Mouse (Mus musculus) G1E (cell line): Measurements from ENCODE around the gene Qtrt1.

Experiments
- CTCF ChIP-seq: IDR thresholded peaks from 2 replicates; pipeline ENCODE4 v1.5.1; 2012; ENCODE audit warnings: low read depth, low read length, inconsistent platforms, mixed read lengths
- GATA1 ChIP-seq: IDR thresholded peaks from 2 replicates; pipeline ENCODE4 v1.6.1; 2012; ENCODE audit warnings: borderline replicate concordance, low read length, inconsistent platforms, mixed read lengths
- GATA2 ChIP-seq: IDR thresholded peaks from 2 replicates; pipeline ENCODE4 v1.6.1; 2012; ENCODE audit warnings: low read depth, low read length, inconsistent platforms, borderline replicate concordance
- POLR2AphosphoS5 ChIP-seq: IDR thresholded peaks from 2 replicates; pipeline ENCODE4 v1.6.1; 2012; ENCODE audit warnings: low read depth, low read length, inconsistent platforms; ENCODE audit not compliant: insufficient replicate concordance
- TAL1 ChIP-seq: conservative IDR thresholded peaks from 2 replicates; pipeline ENCODE4 v1.6.1; 2012; ENCODE audit warnings: low read depth, low read length, inconsistent platforms, mixed read lengths

GRCm38 (mm10) chr9:21426013-21426412 is 14.4 kb downstream of the Qtrt1 start:
- TF ChIP-seq CTCF: no peak
- TF ChIP-seq GATA1: no peak
- no peak for TF ChIP-seq GATA2
- TF ChIP-seq TAL1: no peak
- no peak for TF ChIP-seq POLR2AphosphoS5
